Mouse (Mus musculus): ENCODE measurements at regions not wholly inside any gene's neighbourhood (a gene's known extent, or its start where the extent isn't known, plus 50 kb on each side); places are given as distances from the start of the nearest gene placed in this dataset.

DNA sequence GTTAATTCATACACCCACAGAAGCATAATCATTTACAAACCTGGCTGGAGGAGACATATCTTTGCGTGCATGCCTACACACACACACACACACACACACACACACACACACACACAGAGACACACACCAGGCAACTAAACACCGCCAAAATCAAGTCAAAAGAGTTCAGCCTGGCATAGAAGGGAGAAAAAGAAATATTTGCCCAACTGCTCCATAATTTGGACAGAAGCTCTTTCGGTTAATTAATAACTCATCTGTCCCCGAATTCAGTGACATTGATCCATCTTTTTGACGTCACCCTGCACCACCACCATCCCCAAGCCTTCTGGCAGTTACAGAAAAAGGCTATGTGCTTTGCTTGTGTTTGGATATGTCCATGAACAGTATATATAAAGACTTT lies 444.9 kb downstream of the Tshz3 start:
- H3K4me3 ChIP-seq (ENCODE audit: control insufficient read depth in 1 of 2, insufficient read depth in 1 of 2, low read depth in 1 of 2, low read length in 2 of 2), result no peak overlapping the region
- H3K36me3 ChIP-seq (ENCODE audit: control insufficient read depth, insufficient read depth, low read length), result no peaks in the 10 kb centered on the region
- H3K27me3 ChIP-seq (ENCODE audit: control insufficient read depth, insufficient read depth, low read length), result no peaks in the 10 kb centered on the region
- no peaks in the 10 kb centered on the region for H3K4me1 ChIP-seq (ENCODE audit: control insufficient read depth in 2 of 2, insufficient read depth in 2 of 2, low read length in 2 of 2)
- no peak overlapping the region for H3K27ac ChIP-seq (replicated peaks in 1 of 2; ENCODE audit: control insufficient read depth in 1 of 2, insufficient read depth in 1 of 2, low read depth in 2 of 2, low read length in 2 of 2)
- no peak overlapping the region for H3K4me2 ChIP-seq (ENCODE audit: low read length)
- 86% methylated on average over 5 of the region's 5 CpGs for WGBS
- no peaks in the 10 kb centered on the region for H3K9me3 ChIP-seq (ENCODE audit: control insufficient read depth, low read length)
- H3K9ac ChIP-seq (ENCODE audit: low read length), result no peak overlapping the region
- no peak for ATAC-seq (ENCODE audit: insufficient number of reproducible peaks, insufficient read depth, low FRiP score, low read depth)

DNA sequence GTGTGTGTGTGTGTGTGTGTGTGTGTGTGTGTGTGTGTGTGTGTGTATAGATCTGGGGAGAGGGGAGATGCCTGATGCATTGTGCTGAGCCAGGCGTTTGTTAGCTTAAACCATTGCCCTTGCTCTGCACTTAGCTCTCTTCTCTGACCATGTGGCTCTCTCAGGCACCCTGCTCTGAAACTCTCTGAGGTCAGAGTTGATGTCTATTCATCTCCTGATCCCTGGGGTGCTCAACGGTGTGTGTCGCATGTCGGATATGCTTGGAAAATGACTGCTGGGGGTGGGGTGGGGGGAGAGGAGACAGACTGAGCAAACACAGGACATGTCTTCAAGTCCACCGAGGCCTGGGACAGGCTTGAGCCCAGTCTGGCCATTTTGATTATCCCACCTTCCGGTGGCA lies 446.4 kb downstream of the Tshz3 start:
- WGBS, result 55% methylated on average over 6 of the region's 6 CpGs
- no peak overlapping the region for H3K4me3 ChIP-seq (ENCODE audit: control insufficient read depth in 1 of 2, insufficient read depth in 1 of 2, low read depth in 1 of 2, low read length in 2 of 2)
- H3K9me3 ChIP-seq (ENCODE audit: control insufficient read depth, low read length), result no peaks in the 10 kb centered on the region
- H3K27me3 ChIP-seq (ENCODE audit: control insufficient read depth, insufficient read depth, low read length), result no peaks in the 10 kb centered on the region
- H3K27ac ChIP-seq (replicated peaks in 1 of 2; ENCODE audit: control insufficient read depth in 1 of 2, insufficient read depth in 1 of 2, low read depth in 2 of 2, low read length in 2 of 2), result no peak overlapping the region
- ATAC-seq (ENCODE audit: insufficient number of reproducible peaks, insufficient read depth, low FRiP score, low read depth), result no peak
- H3K4me1 ChIP-seq (ENCODE audit: control insufficient read depth in 2 of 2, insufficient read depth in 2 of 2, low read length in 2 of 2), result no peaks in the 10 kb centered on the region
- no peaks in the 10 kb centered on the region for H3K36me3 ChIP-seq (ENCODE audit: control insufficient read depth, insufficient read depth, low read length)
- no peak overlapping the region for H3K4me2 ChIP-seq (ENCODE audit: low read length)
- no peak overlapping the region for H3K9ac ChIP-seq (ENCODE audit: low read length)

DNA sequence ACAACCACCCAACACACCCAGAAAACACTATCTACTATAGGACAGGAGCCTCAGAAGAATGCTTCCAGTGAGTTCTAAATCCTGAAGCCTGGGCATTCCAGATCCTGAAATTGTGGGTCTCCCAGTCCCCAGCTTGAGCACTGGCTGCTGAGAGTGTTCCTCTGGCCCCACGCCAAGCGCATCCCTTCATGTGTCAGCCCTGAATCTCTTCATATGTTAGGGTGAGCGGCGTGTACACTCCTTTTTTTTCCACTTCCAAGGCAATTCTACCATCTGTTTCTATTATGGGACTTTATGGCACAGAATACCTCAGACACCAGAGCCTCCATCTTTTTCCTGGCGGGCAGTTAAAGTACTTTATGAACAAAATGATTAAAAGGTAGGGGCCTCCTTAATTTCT lies 451.8 kb downstream of the Tshz3 start:
- 87% methylated on average over 5 of the region's 5 CpGs for WGBS

DNA sequence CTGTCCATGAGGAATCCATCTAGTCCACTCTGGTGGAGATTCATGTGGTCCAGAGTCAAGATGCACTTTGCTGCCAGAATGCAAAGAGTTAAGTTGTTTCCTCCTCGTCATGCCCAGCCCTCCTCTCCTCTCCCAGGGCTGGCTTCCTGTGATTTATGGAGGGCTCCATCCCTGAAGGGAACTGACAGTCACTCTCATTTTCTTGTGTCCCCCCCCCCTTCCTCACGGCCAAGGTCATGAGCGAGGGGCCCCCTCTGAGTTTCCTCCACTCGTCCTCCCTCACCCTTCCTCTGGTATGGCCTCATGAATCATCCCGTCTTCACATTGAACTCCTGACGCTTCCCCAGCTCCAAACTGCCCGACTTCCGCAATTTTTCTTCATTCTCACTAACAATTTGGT lies 461.9 kb downstream of the Tshz3 start:
- H3K36me3 ChIP-seq (ENCODE audit: control insufficient read depth, insufficient read depth, low read length), result no peaks in the 10 kb centered on the region
- no peak overlapping the region for H3K27ac ChIP-seq (replicated peaks in 1 of 2; ENCODE audit: control insufficient read depth in 1 of 2, insufficient read depth in 1 of 2, low read depth in 2 of 2, low read length in 2 of 2)
- no peak overlapping the region for H3K9ac ChIP-seq (ENCODE audit: low read length)
- H3K27me3 ChIP-seq (ENCODE audit: control insufficient read depth, insufficient read depth, low read length), result no peaks in the 10 kb centered on the region
- no peak for ATAC-seq (ENCODE audit: insufficient number of reproducible peaks, insufficient read depth, low FRiP score, low read depth)
- WGBS, result 56% methylated on average over 8 of the region's 8 CpGs
- no peaks in the 10 kb centered on the region for H3K9me3 ChIP-seq (ENCODE audit: control insufficient read depth, low read length)
- H3K4me2 ChIP-seq (ENCODE audit: low read length), result no peak overlapping the region
- H3K4me1 ChIP-seq (ENCODE audit: control insufficient read depth in 2 of 2, insufficient read depth in 2 of 2, low read length in 2 of 2), result no peaks in the 10 kb centered on the region
- no peak overlapping the region for H3K4me3 ChIP-seq (ENCODE audit: control insufficient read depth in 1 of 2, insufficient read depth in 1 of 2, low read depth in 1 of 2, low read length in 2 of 2)

More for the DNA sequence above, 451.8 kb downstream of the Tshz3 start:
- Histone ChIP-seq H3K36me3 (ENCODE audit: control insufficient read depth, insufficient read depth, low read length) (no peaks in the 10 kb centered on the region), H3K9me3 (ENCODE audit: control insufficient read depth, low read length) (no peaks in the 10 kb centered on the region), H3K4me3 (ENCODE audit: control insufficient read depth in 1 of 2, insufficient read depth in 1 of 2, low read depth in 1 of 2, low read length in 2 of 2) (no peak overlapping the region), H3K9ac (ENCODE audit: low read length) (no peak overlapping the region), H3K4me1 (ENCODE audit: control insufficient read depth in 2 of 2, insufficient read depth in 2 of 2, low read length in 2 of 2) (no peaks in the 10 kb centered on the region), H3K4me2 (ENCODE audit: low read length) (no peak overlapping the region), H3K27ac (replicated peaks in 1 of 2; ENCODE audit: control insufficient read depth in 1 of 2, insufficient read depth in 1 of 2, low read depth in 2 of 2, low read length in 2 of 2) (no peak overlapping the region), H3K27me3 (ENCODE audit: control insufficient read depth, insufficient read depth, low read length) (no peaks in the 10 kb centered on the region)
- ATAC-seq (ENCODE audit: insufficient number of reproducible peaks, insufficient read depth, low FRiP score, low read depth), result no peak

DNA sequence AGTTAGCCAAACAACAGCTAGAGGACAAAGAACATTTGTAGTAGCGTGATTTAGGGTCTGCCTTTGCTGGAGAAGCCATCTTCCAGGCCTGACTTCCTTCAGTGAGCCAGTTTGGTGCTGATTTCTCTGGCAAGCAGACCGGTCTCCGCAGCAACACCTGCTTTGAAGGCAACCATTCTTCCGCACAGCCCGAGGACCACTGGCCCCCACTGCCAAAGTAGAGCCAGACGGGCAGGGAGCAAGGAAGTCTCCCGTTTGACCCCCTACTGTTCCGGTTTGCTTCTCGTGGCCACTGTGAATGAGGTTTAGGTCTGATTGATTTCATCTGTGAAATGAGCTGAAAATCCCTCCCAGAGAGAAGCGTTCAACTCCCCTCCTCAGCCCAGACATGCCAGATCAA lies 471.0 kb downstream of the Tshz3 start:
- ATAC-seq (ENCODE audit: insufficient number of reproducible peaks, insufficient read depth, low FRiP score, low read depth), result no peak
- Histone ChIP-seq H3K9me3 (ENCODE audit: control insufficient read depth, low read length) (no peaks in the 10 kb centered on the region), H3K4me2 (ENCODE audit: low read length) (no peak overlapping the region), H3K4me1 (ENCODE audit: control insufficient read depth in 2 of 2, insufficient read depth in 2 of 2, low read length in 2 of 2) (no peaks in the 10 kb centered on the region), H3K9ac (ENCODE audit: low read length) (no peak overlapping the region), H3K36me3 (ENCODE audit: control insufficient read depth, insufficient read depth, low read length) (no peaks in the 10 kb centered on the region), H3K27me3 (ENCODE audit: control insufficient read depth, insufficient read depth, low read length) (no peaks in the 10 kb centered on the region), H3K27ac (replicated peaks in 1 of 2; ENCODE audit: control insufficient read depth in 1 of 2, insufficient read depth in 1 of 2, low read depth in 2 of 2, low read length in 2 of 2) (no peak overlapping the region), H3K4me3 (ENCODE audit: control insufficient read depth in 1 of 2, insufficient read depth in 1 of 2, low read depth in 1 of 2, low read length in 2 of 2) (no peak overlapping the region)
- 78% methylated on average over 10 of the region's 10 CpGs for WGBS

DNA sequence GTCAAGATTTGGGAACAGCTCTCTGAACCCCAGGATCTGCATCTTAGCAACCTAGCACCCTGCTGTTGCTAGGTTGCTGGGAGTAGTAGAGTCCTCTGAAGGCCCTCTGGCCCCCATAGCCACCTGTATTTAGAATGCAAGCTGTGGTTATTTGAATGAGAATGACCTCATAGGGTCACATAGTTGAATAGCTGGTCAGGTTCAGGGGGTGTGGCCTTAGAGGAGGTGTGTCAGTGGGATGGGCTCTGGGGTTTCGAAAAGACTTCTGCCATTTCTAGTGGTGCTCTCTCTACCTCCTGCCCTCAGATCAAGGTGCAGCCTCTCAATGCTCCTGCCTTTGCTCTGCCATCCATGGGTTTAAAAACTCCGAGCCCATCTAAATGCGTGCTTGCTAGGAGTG lies 477.8 kb downstream of the Tshz3 start:
- no peak overlapping the region for H3K9ac ChIP-seq (ENCODE audit: low read length)
- no peaks in the 10 kb centered on the region for H3K36me3 ChIP-seq (ENCODE audit: control insufficient read depth, insufficient read depth, low read length)
- WGBS, result 87% methylated on average over 3 of the region's 3 CpGs
- no peak overlapping the region for H3K27ac ChIP-seq (replicated peaks in 1 of 2; ENCODE audit: control insufficient read depth in 1 of 2, insufficient read depth in 1 of 2, low read depth in 2 of 2, low read length in 2 of 2)
- no peak overlapping the region for H3K4me3 ChIP-seq (ENCODE audit: control insufficient read depth in 1 of 2, insufficient read depth in 1 of 2, low read depth in 1 of 2, low read length in 2 of 2)
- H3K4me2 ChIP-seq (ENCODE audit: low read length), result no peak overlapping the region
- H3K27me3 ChIP-seq (ENCODE audit: control insufficient read depth, insufficient read depth, low read length), result no peaks in the 10 kb centered on the region
- no peaks in the 10 kb centered on the region for H3K4me1 ChIP-seq (ENCODE audit: control insufficient read depth in 2 of 2, insufficient read depth in 2 of 2, low read length in 2 of 2)
- no peak for ATAC-seq (ENCODE audit: insufficient number of reproducible peaks, insufficient read depth, low FRiP score, low read depth)
- H3K9me3 ChIP-seq (ENCODE audit: control insufficient read depth, low read length), result no peaks in the 10 kb centered on the region

DNA sequence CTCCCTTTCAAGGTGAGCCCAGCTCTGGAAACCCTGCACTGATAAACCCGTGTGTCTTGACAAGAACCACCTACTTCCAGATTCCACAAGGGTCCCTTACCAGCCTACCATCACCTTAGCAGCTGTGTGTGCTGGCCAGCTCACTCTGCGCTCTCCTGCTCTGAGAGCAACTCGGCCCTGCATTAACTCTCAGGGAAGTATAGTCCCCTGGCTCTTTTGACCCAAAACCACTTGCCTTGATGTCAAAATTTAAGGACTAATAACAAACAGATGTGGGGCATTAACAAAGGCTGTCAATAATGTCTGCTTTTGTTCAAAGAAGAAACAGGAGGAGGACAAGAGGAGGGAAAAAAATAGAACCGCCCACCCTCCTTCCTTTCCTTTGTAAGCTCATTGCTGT lies 480.3 kb downstream of the Tshz3 start:
- H3K36me3 ChIP-seq (ENCODE audit: control insufficient read depth, insufficient read depth, low read length), result no peaks in the 10 kb centered on the region
- H3K9me3 ChIP-seq (ENCODE audit: control insufficient read depth, low read length), result no peaks in the 10 kb centered on the region
- no peaks in the 10 kb centered on the region for H3K4me1 ChIP-seq (ENCODE audit: control insufficient read depth in 2 of 2, insufficient read depth in 2 of 2, low read length in 2 of 2)
- H3K27ac ChIP-seq (replicated peaks in 1 of 2; ENCODE audit: control insufficient read depth in 1 of 2, insufficient read depth in 1 of 2, low read depth in 2 of 2, low read length in 2 of 2), result no peak overlapping the region
- no peak overlapping the region for H3K4me2 ChIP-seq (ENCODE audit: low read length)
- no peak overlapping the region for H3K4me3 ChIP-seq (ENCODE audit: control insufficient read depth in 1 of 2, insufficient read depth in 1 of 2, low read depth in 1 of 2, low read length in 2 of 2)
- no peaks in the 10 kb centered on the region for H3K27me3 ChIP-seq (ENCODE audit: control insufficient read depth, insufficient read depth, low read length)
- 45% methylated on average over 4 of the region's 4 CpGs for WGBS
- no peak for ATAC-seq (ENCODE audit: insufficient number of reproducible peaks, insufficient read depth, low FRiP score, low read depth)
- H3K9ac ChIP-seq (ENCODE audit: low read length), result no peak overlapping the region

DNA sequence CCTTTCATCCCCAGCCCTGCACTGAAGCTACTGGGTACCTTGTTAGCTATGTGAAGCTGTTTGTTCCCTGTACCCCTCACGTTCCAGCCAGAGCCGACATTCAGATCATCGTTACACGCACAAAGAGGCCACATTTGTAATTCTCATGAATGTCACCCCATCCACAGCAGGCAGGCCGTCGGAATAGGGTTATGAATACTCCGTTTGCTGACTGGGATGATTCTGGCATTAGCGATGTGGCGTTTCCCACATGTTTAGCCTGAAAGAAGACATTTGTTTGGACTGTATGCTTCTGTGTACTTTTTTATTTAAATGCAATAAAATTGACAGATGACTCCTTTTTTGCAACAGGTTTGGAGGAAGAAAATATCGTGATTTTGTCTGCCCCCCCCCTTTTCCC lies 482.0 kb downstream of the Tshz3 start:
- Histone ChIP-seq H3K4me2 (ENCODE audit: low read length) (no peak overlapping the region), H3K4me3 (ENCODE audit: control insufficient read depth in 1 of 2, insufficient read depth in 1 of 2, low read depth in 1 of 2, low read length in 2 of 2) (no peak overlapping the region), H3K9ac (ENCODE audit: low read length) (no peak overlapping the region), H3K9me3 (ENCODE audit: control insufficient read depth, low read length) (no peaks in the 10 kb centered on the region), H3K4me1 (ENCODE audit: control insufficient read depth in 2 of 2, insufficient read depth in 2 of 2, low read length in 2 of 2) (no peaks in the 10 kb centered on the region), H3K27me3 (ENCODE audit: control insufficient read depth, insufficient read depth, low read length) (no peaks in the 10 kb centered on the region), H3K27ac (replicated peaks in 1 of 2; ENCODE audit: control insufficient read depth in 1 of 2, insufficient read depth in 1 of 2, low read depth in 2 of 2, low read length in 2 of 2) (no peak overlapping the region), H3K36me3 (ENCODE audit: control insufficient read depth, insufficient read depth, low read length) (no peaks in the 10 kb centered on the region)
- no peak for ATAC-seq (ENCODE audit: insufficient number of reproducible peaks, insufficient read depth, low FRiP score, low read depth)
- 72% methylated on average over 10 of the region's 10 CpGs for WGBS
